Mouse (Mus musculus) heart, adult 2 months (tissue): Measurements from ENCODE around the gene Eif4g1.

Experiments
- CTCF ChIP-seq: fragments of 200-600 bp; IDR thresholded peaks from 2 replicates; pipeline ENCODE4 v1.8.1; 2022; ENCODE audit warnings: antibody characterized with exemption, mild to moderate bottlenecking, moderate library complexity
- POLR2A ChIP-seq: fragments of 200-500 bp; IDR thresholded peaks from 2 replicates; pipeline ENCODE4 v1.6.1; 2011; ENCODE audit warnings: mild to moderate bottlenecking, low read depth, low read length, control low read depth; ENCODE audit not compliant: insufficient read depth

DNA sequence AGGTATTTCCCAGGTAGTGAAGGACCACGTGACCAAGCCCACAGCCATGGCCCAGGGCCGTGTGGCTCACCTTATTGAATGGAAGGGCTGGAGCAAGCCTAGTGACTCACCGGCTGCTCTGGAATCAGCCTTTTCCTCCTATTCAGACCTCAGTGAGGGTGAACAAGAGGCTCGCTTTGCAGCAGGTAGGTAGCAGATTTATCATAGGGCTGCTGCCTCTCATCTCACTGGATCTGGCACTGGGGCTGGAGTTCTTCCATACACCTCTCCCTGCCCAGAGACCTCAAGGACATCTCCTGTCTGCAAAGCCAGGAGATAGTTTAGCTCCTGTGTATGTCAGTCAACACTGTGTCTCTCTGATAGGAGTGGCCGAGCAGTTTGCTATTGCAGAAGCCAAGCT lies 31.2 kb downstream of the Eif4g1 start:
- TF ChIP-seq CTCF, result no peak
- no peak for TF ChIP-seq POLR2A
